Mouse (Mus musculus): ENCODE measurements at regions not wholly inside any gene's neighbourhood (a gene's known extent, or its start where the extent isn't known, plus 50 kb on each side); places are given as distances from the start of the nearest gene placed in this dataset.

DNA sequence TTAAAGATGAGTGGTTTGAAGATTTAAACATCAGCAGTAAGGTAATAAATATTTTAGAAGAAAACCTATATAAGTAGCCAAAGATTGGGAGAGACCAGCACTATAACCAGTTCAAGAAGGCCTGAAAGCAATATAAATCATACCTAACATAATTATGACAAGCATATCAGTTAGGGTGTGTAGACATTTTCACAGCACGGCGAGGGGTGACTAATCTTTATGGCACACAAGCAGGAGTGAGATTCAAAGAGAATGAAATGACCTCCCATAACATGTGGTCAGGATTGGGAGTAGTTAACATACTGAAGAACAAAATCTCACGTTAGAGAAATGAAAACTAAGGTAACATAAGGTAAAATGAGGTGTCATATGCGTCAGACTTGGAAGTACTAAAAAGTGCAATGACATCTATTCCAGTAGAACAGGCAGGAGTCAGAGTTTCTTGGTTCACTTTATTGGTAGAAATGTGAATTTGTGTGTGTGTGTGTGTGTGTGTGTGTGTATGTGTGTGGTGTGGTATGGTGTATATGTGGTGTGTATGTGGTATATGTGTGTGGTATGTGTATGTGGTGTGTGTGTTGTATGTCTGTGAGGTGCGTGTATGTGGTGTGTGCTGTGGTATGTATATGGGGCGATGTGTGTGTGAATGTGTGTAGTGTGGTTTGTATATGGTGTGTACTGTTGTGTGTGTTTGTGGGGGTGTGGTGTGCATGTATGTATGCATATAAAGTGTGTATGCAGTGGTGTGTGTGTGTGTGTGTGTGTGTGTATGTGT is 262.0 kb upstream of the Slc30a5 start:
- no peak for DNase-seq
- intact Hi-C loops (cut with DNase I; ENCODE audit: low total_unique reads) = no loop called here

- no peak for DNase-seq
- intact Hi-C loops (cut with DNase I; ENCODE audit: low total_unique reads) = no loop called here
These were observed 259.5 kb upstream of the Slc30a5 start for GRCm38 (mm10) chr13:101092743-101093131.

- peak; percentile 51 for DNase-seq
- intact Hi-C loops (cut with DNase I; ENCODE audit: low total_unique reads) = no loop called here
These were observed 259.0 kb upstream of the Slc30a5 start for GRCm38 (mm10) chr13:101092033-101092742.

DNA sequence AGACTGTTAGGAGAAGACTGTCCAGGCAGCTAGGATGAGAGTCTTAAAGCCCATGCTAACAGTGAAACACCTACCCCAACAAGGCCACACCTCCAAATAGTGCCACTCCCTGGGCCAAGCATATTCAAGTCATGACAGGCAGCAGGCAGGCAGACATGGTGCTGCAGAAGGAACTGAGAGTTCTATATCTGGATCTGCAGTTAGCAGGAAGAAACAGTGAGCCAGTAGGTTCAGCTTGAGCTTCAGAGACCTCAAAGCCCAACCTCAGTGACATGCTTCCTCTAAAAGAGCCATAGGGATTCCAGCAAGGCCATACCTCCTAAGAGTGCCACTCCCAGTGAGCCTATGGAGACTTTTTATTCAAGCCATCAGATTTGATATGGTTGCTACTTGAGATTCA is 252.0 kb upstream of the Slc30a5 start:
- no peak for DNase-seq
- intact Hi-C loops (cut with DNase I; ENCODE audit: low total_unique reads) = no loop called here

GRCm38 (mm10) chr13:101084193-101084592 is 251.0 kb upstream of the Slc30a5 start:
- intact Hi-C loops (cut with DNase I; ENCODE audit: low total_unique reads) = no loop called here
- DNase-seq = no peak

GRCm38 (mm10) chr13:101083416-101083815 is 250.2 kb upstream of the Slc30a5 start:
- no peak for DNase-seq
- intact Hi-C loops (cut with DNase I; ENCODE audit: low total_unique reads) = no loop called here

- intact Hi-C loops (cut with DNase I; ENCODE audit: low total_unique reads) = no loop called here
- DNase-seq = no peak
These were observed 235.3 kb upstream of the Slc30a5 start for GRCm38 (mm10) chr13:101068489-101068888.

- DNase-seq = peak; percentile 6
- intact Hi-C loops (cut with DNase I; ENCODE audit: low total_unique reads) = no loop called here
These were observed 229.4 kb upstream of the Slc30a5 start for GRCm38 (mm10) chr13:101062582-101062981.

DNA sequence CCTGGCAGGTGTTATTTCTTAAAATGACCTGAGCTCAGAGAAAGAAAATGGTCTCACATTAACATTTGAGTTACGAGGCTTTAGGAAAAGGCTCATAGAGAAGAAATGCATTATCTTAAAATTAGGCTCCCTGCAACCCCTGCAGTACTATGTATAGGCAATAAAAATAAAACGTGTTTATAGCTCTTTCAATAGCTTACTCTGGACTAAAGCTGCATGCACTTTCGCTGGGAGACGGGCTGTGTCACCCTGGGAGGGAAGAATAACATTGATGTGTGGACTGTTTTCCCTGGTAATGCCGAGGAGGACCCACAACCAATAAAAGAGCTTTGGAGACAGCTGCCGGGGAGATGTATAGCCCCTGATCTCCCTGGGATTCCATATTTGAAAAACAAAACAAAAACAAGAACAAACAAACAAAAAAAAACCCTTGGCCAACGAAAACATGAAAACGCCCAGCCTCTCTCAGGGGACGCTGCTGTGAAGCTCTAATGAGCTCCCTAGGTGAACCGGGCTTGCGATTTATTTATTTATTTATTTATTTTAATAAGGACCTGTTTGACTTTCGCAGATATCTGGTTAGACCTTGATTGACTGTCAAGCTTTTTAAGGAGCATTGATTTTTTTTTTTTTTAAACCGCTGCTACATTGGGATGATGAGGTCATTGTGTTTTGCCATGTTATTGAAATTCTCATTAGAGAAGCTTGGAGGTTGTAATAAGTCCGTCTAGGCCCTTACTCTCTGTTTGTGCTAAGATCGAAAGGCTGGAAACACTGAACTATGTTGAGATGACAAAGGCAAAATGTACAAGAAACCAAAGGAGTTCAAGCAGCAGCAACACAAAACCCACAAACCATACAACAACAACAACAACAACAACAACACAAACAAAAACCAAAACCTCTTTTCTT is 228.3 kb upstream of the Slc30a5 start:
- no peak for DNase-seq
- intact Hi-C loops (cut with DNase I; ENCODE audit: low total_unique reads) = no loop called here

DNA sequence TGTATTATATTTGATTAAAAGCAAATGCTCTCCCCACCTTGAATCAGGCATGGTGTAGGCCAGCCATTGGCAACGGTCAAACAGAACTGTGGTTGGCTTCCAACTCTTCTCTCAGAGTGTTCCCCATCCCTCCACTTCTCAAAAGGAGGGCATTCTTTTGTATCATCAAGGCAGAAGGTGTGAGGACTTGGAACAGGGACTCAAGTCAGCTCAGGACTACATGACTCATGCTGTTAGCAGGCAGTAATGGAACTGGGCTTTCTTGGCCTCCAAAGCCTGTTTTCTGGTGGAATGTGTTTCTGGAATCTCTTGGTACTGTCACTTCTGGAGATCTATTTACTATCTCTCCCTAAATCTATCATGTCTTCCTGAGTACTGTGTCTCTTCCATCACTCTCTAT is 216.3 kb upstream of the Slc30a5 start:
- no peak for DNase-seq
- intact Hi-C loops (cut with DNase I; ENCODE audit: low total_unique reads) = no loop called here

DNA sequence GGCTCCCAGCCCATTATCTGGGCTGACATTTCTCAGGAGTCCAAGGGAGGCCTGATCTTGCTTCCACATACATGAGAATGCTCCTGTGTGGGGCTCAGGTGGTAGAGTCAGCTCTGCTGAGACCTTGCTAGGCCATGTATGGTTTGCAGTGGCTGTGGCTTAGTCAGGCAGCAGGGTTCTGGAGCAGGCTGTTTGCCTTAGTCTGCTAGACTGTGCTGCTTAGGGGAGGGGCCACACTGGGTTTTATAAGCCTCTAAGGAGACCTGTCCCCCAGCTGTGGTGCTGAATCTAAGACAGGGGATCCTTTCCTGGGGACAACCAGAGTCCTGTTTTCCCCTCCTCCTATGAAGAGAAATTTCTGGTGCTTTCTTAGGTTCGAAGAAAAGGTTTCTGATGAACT is 199.4 kb upstream of the Slc30a5 start:
- no peak for DNase-seq
- intact Hi-C loops (cut with DNase I; ENCODE audit: low total_unique reads) = no loop called here

DNA sequence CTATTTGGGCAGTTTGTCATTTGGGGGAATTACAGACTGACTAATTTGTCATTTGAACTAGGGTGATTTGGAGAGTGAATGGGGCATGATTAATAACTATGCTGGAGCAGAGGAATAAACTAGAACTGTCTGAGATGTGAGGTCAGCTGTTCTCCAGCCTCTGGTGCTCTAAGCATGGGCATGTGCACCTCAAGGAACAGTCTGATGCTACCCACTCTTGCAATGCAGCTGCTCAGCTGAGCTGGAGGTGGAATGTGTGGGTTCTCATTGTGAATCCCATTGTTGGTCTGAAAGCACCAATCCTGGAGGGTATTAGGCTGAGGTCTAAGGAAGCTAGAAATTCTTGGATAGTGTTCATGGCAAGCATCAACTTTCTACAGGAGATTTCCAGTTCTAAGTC is 192.8 kb upstream of the Slc30a5 start:
- no peak for DNase-seq
- intact Hi-C loops (cut with DNase I; ENCODE audit: low total_unique reads) = no loop called here

GRCm38 (mm10) chr13:101025488-101025887 is 192.3 kb upstream of the Slc30a5 start:
- DNase-seq = no peak
- intact Hi-C loops (cut with DNase I; ENCODE audit: low total_unique reads) = no loop called here

GRCm38 (mm10) chr13:101024971-101025370 is 191.7 kb upstream of the Slc30a5 start:
- DNase-seq = no peak
- intact Hi-C loops (cut with DNase I; ENCODE audit: low total_unique reads) = no loop called here

DNA sequence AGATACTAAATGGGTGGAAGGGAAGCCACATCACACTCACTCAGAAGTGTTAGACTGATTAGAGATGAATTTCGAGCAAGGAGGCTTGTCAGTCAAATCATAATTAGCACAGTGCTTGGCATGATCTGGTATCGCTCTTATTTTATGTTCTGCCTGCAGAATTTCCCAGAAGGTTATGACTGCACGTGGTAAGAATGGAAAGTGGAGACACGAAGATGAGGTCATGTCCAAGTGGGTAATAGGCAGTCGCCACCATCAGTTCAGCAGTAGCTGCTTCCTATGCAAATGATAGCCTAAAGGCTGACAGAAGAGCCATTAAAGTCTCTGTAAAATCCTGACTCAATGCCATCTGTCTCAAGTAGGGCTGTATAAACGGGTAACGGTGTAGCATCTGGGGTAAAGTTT is 186.0 kb upstream of the Slc30a5 start:
- intact Hi-C loops (cut with DNase I; ENCODE audit: low total_unique reads) = no loop called here
- DNase-seq = no peak

DNA sequence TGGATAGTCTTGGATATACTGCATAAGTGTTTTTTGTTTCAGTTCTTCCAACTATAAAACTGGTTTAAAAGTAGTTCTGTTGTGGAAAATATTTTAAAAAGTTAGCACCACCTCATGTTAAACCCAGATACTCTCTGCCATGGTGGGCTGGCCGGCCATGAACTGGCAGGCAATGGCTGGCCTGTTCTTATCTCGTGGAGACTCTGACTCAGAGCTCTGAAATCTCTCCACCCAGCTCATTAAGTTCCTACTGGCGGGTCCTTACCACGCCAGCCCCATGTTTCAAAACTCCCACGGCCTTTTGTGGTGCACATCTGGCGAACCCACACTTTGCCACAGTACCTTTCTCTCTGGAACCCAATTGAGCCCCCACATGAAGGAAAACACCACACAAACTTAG is 183.8 kb upstream of the Slc30a5 start:
- intact Hi-C loops (cut with DNase I; ENCODE audit: low total_unique reads) = no loop called here
- DNase-seq = no peak

DNA sequence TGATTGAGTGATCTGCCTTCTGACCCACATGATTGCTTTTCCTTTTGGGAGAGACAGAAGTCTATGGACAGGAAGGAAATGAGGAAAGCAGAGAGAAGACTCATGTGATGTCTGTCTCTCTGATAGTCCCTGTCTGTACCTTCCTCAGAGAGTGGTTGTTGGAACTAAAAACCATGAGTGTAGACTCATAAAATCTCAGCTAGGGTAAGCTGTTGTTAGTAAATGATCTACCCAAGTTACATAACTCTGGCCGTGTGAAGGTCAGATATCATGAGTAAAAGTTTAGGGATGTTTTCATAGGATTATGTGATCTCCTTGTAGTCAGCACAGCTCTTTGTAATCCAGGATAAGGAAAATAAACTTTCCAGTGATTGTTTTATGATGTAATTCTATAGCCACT is 183.0 kb upstream of the Slc30a5 start:
- no peak for DNase-seq

DNA sequence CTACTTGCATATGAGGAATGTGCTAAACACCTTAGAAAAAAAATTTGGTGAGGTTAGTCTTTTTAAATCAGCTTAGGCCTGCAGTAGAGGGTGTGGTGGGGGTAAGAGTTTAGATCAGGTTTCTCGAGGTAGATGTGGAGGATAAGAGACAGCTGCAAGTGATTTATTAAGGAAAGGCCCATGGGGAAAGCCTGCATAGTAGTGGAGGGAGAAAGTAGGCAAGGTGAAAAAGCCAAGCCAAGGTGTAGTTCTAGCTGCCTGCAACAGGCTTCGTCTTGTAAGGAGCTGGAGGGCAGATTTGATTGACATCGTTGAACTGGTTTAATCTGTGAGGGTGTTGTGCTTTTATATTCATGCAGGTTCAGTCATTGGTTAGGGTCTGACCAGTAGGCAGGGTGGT is 182.2 kb upstream of the Slc30a5 start:
- DNase-seq = no peak
- intact Hi-C loops (cut with DNase I; ENCODE audit: low total_unique reads) = no loop called here

More for the DNA sequence above, 183.0 kb upstream of the Slc30a5 start:
- intact Hi-C loops (cut with DNase I; ENCODE audit: low total_unique reads) = no loop called here

DNA sequence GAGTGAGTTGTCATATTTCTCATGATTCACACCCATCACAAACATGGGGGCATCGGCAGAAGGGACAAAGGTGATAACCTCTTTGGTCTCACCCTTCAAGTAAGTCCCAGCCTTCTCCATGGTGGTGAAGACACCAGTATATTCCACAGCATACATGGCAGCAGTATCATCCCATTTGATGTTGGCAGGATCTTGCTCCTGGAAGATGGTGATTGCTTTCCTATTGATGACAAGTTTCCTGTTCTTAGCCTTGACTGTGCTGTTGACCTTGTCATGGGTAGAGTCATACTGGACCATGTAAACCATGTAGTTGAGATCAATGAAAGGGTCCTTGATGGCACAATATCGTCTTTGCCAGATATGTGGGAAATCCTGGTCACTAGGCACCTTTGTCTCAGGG is 180.4 kb upstream of the Slc30a5 start:
- intact Hi-C loops (cut with DNase I; ENCODE audit: low total_unique reads) = no loop called here
- no peak for DNase-seq

GRCm38 (mm10) chr13:100990646-100991045 is 157.4 kb upstream of the Slc30a5 start:
- intact Hi-C loops (cut with DNase I; ENCODE audit: low total_unique reads) = no loop called here
- DNase-seq = no peak

Data from gastrocnemius, postnatal 14 days (tissue).